Mouse (Mus musculus): ENCODE results near the gene Arl15. TPM values are rescaled to one million over a fixed set of nuclear protein-coding genes. Genes with fewer than 3 reads are reported as not detected.
"Not testable (repeated sequence)": the region's sequence is repeated elsewhere in the genome, so short reads cannot be mapped to it uniquely, and the experiment has no call there.

Arl15 gene
- polyA plus RNA-seq, 1 experiment from 2014 or later, result 4.9 TPM

DNA sequence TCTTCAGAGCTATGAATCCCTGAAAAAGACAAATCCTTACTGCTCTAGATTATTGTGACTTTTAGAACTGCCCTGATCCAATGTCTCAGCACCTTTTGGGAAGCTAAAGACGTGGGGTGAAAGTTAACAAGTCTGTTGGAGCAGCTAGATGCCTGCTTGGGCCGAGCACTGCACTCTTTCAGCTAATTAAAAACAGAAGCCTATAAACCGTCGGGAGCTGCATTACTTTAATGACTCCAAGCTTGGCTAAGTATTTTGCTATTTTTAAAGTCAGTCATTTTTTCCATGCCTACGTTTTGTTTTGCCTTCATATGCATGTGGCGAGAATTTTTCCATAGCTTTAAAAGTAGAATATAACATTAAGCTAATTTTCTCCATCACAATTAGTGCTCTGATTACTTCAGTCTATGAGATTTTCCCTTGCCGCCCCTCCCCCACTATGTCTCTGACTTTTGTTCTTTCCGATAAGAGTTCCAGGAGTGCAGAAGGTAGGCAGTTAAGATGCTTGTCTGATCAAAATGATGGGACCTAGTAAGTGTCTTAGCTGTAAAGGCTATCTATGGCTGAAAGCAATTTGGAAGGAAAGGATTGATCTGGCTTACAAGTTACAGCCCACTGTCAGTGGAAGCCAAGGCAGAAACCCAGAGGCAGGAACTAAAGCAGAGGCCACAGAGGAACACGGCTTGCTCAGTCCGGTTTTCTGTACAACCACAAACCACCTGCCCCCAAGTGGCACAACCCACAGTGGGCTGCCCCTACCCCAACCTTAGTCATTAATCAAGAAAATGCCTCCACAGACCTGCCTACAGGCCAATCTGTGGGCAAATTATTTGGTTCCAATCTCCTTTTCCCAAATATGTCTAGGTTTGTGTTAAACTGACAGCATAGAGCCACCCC is 18.8 kb upstream of the Arl15 start:
- Histone ChIP-seq H3K4me1 (replicated peaks; ENCODE audit: control insufficient read depth, insufficient read depth, low read length) (no peaks in the 10 kb centered on the region), H3K9ac (ENCODE audit: low read depth, low read length) (no peak overlapping the region), H3K4me3 (ENCODE audit: low read depth, low read length) (no peak overlapping the region), H3K4me2 (replicated peaks; ENCODE audit: low read depth) (no peak overlapping the region), H3K9me3 (ENCODE audit: control insufficient read depth) (no peaks in the 10 kb centered on the region), H3K27ac (ENCODE audit: low read depth, low read length) (no peak overlapping the region), H3K27me3 (replicated peaks; ENCODE audit: control insufficient read depth, insufficient read depth, low read length) (no peaks in the 10 kb centered on the region), H3K36me3 (ENCODE audit: control insufficient read depth, insufficient read depth) (no peaks in the 10 kb centered on the region)
- no peak for ATAC-seq
- WGBS, result 81% methylated on average over 10 of the region's 10 CpGs
- TF ChIP-seq CTCF (IDR thresholded peaks at IDR 0.05; ENCODE audit: low read depth), result no peak

DNA sequence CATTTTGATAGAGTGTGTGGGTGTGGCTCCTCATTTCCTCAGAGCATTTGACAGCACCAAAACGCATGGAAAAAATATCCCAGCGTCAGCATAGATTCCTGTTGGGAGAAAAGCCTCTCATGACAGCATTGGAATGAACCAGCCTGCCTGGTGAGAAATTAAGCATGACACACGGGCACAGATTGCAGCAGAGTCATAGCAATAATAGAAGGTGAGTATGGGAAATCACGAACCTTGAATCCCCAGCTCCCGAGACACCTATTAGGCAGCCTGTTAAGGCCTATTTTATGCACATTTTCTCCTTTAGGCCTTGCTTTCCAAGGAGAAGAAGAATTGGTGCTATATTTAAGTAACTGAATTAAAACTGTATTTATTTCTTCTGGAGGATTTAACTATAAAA is 8.5 kb upstream of the Arl15 start:
- TF ChIP-seq CTCF (IDR thresholded peaks at IDR 0.05; ENCODE audit: low read depth), result no peak
- Histone ChIP-seq H3K9me3 (ENCODE audit: control insufficient read depth) (no peaks in the 10 kb centered on the region), H3K4me3 (ENCODE audit: low read depth, low read length) (no peak overlapping the region), H3K9ac (ENCODE audit: low read depth, low read length) (no peak overlapping the region), H3K36me3 (ENCODE audit: control insufficient read depth, insufficient read depth) (no peaks in the 10 kb centered on the region), H3K27me3 (replicated peaks; ENCODE audit: control insufficient read depth, insufficient read depth, low read length) (no peaks in the 10 kb centered on the region), H3K4me2 (replicated peaks; ENCODE audit: low read depth) (no peak overlapping the region), H3K27ac (ENCODE audit: low read depth, low read length) (no peak overlapping the region), H3K4me1 (replicated peaks; ENCODE audit: control insufficient read depth, insufficient read depth, low read length) (no peaks in the 10 kb centered on the region)
- WGBS, result 77% methylated on average over 5 of the region's 5 CpGs
- no peak for ATAC-seq

DNA sequence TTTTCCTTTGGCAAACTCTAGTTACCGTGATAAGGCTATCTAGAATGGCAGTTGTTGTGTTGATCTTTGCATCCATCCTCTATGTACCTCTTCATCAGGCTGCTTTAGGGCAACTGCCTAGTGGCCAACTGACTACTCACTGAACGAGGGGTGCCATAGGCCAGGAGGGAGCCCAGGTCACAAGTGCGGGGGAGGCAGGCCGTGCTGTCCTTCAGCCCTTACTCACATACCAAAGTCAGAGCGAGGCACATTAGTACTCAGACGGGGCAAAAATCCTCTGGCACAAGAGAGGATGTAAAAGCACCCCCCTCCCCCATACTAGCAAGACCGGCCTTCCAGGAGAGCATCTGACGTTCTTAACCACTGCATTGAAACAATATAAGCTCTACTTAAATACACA is 7.2 kb upstream of the Arl15 start:
- Histone ChIP-seq H3K36me3 (ENCODE audit: control insufficient read depth, insufficient read depth) (no peaks in the 10 kb centered on the region), H3K27me3 (replicated peaks; ENCODE audit: control insufficient read depth, insufficient read depth, low read length) (no peaks in the 10 kb centered on the region), H3K9ac (ENCODE audit: low read depth, low read length) (no peak overlapping the region), H3K4me3 (ENCODE audit: low read depth, low read length) (no peak overlapping the region), H3K9me3 (ENCODE audit: control insufficient read depth) (no peaks in the 10 kb centered on the region), H3K27ac (ENCODE audit: low read depth, low read length) (no peak overlapping the region), H3K4me2 (replicated peaks; ENCODE audit: low read depth) (no peak overlapping the region), H3K4me1 (replicated peaks; ENCODE audit: control insufficient read depth, insufficient read depth, low read length) (no peaks in the 10 kb centered on the region)
- 43% methylated on average over 8 of the region's 8 CpGs for WGBS
- ATAC-seq, result no peak
- no peak for TF ChIP-seq CTCF (IDR thresholded peaks at IDR 0.05; ENCODE audit: low read depth)

DNA sequence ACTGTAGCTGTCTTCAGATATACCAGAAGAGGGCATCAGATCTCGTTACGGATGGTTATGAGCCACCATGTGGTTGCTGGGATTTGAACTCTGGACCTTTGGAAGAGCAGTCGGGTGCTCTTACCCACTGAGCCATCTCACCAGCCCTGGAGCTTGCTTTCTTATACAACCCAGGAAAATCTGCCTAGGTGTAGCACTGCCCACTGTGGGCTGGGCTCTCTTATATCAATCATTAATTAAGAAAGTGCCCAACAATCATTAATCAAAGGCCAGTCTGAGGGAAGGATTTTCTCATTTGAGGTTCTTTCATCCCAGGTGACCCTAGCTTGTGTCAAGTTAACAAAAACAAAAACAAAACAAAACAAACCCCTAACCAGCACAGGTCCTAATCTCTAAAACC is 4.3 kb upstream of the Arl15 start:
- not testable (repeated sequence) for H3K4me3 ChIP-seq (ENCODE audit: low read depth, low read length); H3K9me3 ChIP-seq (ENCODE audit: control insufficient read depth); ATAC-seq; H3K4me2 ChIP-seq (replicated peaks; ENCODE audit: low read depth); H3K36me3 ChIP-seq (ENCODE audit: control insufficient read depth, insufficient read depth); H3K9ac ChIP-seq (ENCODE audit: low read depth, low read length); H3K4me1 ChIP-seq (replicated peaks; ENCODE audit: control insufficient read depth, insufficient read depth, low read length); H3K27ac ChIP-seq (ENCODE audit: low read depth, low read length); H3K27me3 ChIP-seq (replicated peaks; ENCODE audit: control insufficient read depth, insufficient read depth, low read length)
- WGBS, result 80% methylated on average over 1 of the region's 3 CpGs

DNA sequence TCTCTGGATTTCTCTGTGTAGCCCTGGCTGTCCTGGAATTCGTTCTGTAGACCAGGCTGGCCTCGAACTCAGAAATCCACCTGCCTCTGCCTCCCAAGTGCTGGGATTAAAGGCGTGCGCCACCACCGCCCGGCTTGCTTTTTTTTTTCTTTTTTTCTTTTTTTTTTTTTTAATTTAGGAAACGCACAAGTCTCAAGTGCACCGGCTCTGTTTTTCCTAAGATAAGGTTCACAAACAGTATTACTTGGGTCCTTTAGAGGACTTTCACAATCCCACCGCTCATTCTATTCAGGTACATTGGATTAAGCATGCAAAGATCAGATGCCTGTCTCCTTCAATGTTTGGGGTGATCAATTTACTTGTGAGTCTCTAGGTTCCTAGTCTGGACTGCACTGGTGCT is 668 bp upstream of the Arl15 start:
- H3K9me3 ChIP-seq (ENCODE audit: control insufficient read depth), result no peaks in the 10 kb centered on the region
- peak overlapping the region; percentile 89 for H3K4me3 ChIP-seq (ENCODE audit: low read depth, low read length)
- peak overlapping the region; percentile 88; the same call in 1 of the 2 replicates for H3K27ac ChIP-seq (ENCODE audit: low read depth, low read length)
- H3K4me1 ChIP-seq (replicated peaks; ENCODE audit: control insufficient read depth, insufficient read depth, low read length), result no peaks in the 10 kb centered on the region
- TF ChIP-seq CTCF (IDR thresholded peaks at IDR 0.05; ENCODE audit: low read depth), result no peak
- H3K4me2 ChIP-seq (replicated peaks; ENCODE audit: low read depth), result peak overlapping the region; percentile 80
- WGBS, result 72% methylated on average over 9 of the region's 9 CpGs
- H3K36me3 ChIP-seq (ENCODE audit: control insufficient read depth, insufficient read depth), result no peaks in the 10 kb centered on the region
- no peaks in the 10 kb centered on the region for H3K27me3 ChIP-seq (replicated peaks; ENCODE audit: control insufficient read depth, insufficient read depth, low read length)
- peak overlapping the region; percentile 85 for H3K9ac ChIP-seq (ENCODE audit: low read depth, low read length)
- ATAC-seq, result no peak

DNA sequence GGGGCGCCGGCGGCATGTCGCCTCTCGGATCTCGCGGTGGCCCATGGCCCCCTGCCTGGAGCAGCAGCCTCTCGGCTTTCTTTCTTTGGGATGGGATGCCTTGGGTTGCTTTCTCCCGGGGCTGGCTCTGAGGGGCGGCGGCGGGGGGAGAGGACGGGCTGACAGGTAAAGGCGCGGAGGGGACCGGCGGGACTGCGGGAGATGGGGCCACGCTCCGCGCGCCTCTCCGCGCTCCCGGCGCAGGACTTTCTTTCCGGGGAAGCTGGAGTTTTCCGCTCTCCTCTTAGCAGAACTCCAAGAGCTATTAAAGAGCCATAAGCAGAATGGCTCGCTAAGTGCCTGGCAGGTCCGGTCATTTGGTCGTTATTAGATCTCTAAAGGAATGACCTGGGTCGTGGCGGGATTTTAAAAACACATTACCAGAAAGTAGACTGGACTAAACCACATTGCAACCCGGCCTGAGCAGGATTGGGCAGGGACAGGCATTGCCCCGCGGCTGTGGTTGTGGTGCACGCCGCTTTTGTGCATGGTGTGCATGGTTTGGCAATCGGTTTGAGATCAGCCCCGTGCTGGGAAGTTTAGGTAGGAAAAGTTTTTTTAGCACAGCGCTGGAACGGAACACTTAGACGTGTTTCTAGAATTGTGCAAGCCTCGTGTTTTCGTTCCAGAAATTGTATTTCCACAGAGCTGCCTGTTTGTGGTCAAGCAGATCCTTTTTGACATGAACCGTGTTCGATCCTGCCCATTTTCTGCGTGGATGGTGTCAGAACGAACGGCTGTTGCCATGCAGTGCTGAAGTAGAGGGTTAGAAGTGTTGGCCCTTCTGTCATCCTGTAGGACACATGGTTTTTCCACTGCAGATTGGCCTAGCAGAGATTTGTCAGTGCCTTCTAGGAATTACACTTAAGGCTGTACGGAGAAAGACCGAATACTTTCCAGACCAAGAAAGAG is 675 bp downstream of the Arl15 start:
- H3K4me2 ChIP-seq (replicated peaks; ENCODE audit: low read depth), result peak overlapping the region; percentile 80
- peak overlapping the region; percentile 89 for H3K4me3 ChIP-seq (ENCODE audit: low read depth, low read length)
- no peaks in the 10 kb centered on the region for H3K36me3 ChIP-seq (ENCODE audit: control insufficient read depth, insufficient read depth)
- H3K9ac ChIP-seq (ENCODE audit: low read depth, low read length), result peak overlapping the region; percentile 85
- peak overlapping the region; percentile 84 for H3K27ac ChIP-seq (ENCODE audit: low read depth, low read length)
- H3K4me1 ChIP-seq (replicated peaks; ENCODE audit: control insufficient read depth, insufficient read depth, low read length), result no peaks in the 10 kb centered on the region
- ATAC-seq, result peak; percentile 28
- no peak for TF ChIP-seq CTCF (IDR thresholded peaks at IDR 0.05; ENCODE audit: low read depth)
- no peaks in the 10 kb centered on the region for H3K27me3 ChIP-seq (replicated peaks; ENCODE audit: control insufficient read depth, insufficient read depth, low read length)
- 2% methylated on average over 52 of the region's 52 CpGs for WGBS
- no peaks in the 10 kb centered on the region for H3K9me3 ChIP-seq (ENCODE audit: control insufficient read depth)

Measured in intestine, postnatal 0 days (tissue).